Mouse (Mus musculus) urinary bladder, postnatal 4 days (tissue): ENCODE measurements around the gene Ttc16.
A peak's percentile ranks its signal among the peaks of the same experiment; 100 is the strongest.

Experiments
- DNase-seq, 2 experiments: peaks; one replicate each; pipeline ENCODE4 v3.0.0; 2021 to 2022; ENCODE audit warnings: low spot score in 2 of 2

The Ttc16 gene

GRCm38 (mm10) chr2:32779714-32780113 is 4.3 kb upstream of the Ttc16 start:
- no peak for DNase-seq

- DNase-seq = peak; percentile 66 to 74
Measured at GRCm38 (mm10) chr2:32779131-32779530, 3.7 kb upstream of the Ttc16 start.

- DNase-seq = no peak
Measured at GRCm38 (mm10) chr2:32778081-32778480, 2.6 kb upstream of the Ttc16 start.

GRCm38 (mm10) chr2:32776192-32776591 is 759 bp upstream of the Ttc16 start:
- no peak for DNase-seq

GRCm38 (mm10) chr2:32772626-32773279 is 2.7 kb downstream of the Ttc16 start:
- DNase-seq = no peak

GRCm38 (mm10) chr2:32771886-32772285 is 3.5 kb downstream of the Ttc16 start:
- no peak for DNase-seq

GRCm38 (mm10) chr2:32769327-32770085 is 5.9 kb downstream of the Ttc16 start:
- DNase-seq = no peak

GRCm38 (mm10) chr2:32768661-32769285 is 6.7 kb downstream of the Ttc16 start:
- no peak for DNase-seq

GRCm38 (mm10) chr2:32767241-32767640 is 8.2 kb downstream of the Ttc16 start:
- no peak for DNase-seq

- DNase-seq = no peak
Measured at GRCm38 (mm10) chr2:32763353-32763752, 12.1 kb downstream of the Ttc16 start.

GRCm38 (mm10) chr2:32761859-32762258 is 13.6 kb downstream of the Ttc16 start:
- no peak for DNase-seq

- DNase-seq = no peak
Measured at GRCm38 (mm10) chr2:32761361-32761760, 14.1 kb downstream of the Ttc16 start.

GRCm38 (mm10) chr2:32759001-32759400 is 16.4 kb downstream of the Ttc16 start:
- no peak for DNase-seq

GRCm38 (mm10) chr2:32758503-32758902 is 16.9 kb downstream of the Ttc16 start:
- no peak for DNase-seq

GRCm38 (mm10) chr2:32757056-32757845 is 18.2 kb downstream of the Ttc16 start, which contains the start of gene Tor2a:
Gene Tor2a (plus strand): TSS chr2:32757234.
- DNase-seq = peak; percentile 96 to 98

GRCm38 (mm10) chr2:32756674-32757055 is 18.8 kb downstream of the Ttc16 start:
- no peak for DNase-seq

- DNase-seq = no peak
Measured at GRCm38 (mm10) chr2:32752181-32752580, 23.3 kb downstream of the Ttc16 start.

GRCm38 (mm10) chr2:32751665-32752033 is 23.8 kb downstream of the Ttc16 start:
- DNase-seq = no peak

GRCm38 (mm10) chr2:32750887-32751664 is 24.4 kb downstream of the Ttc16 start:
- peak in 1 of 2 experiments; percentile 53 for DNase-seq

GRCm38 (mm10) chr2:32750199-32750598 is 25.2 kb downstream of the Ttc16 start:
- no peak for DNase-seq

- no peak for DNase-seq
Measured at GRCm38 (mm10) chr2:32749082-32749481, 26.4 kb downstream of the Ttc16 start.
